Mouse (Mus musculus) lung, postnatal 14 days (tissue): ENCODE measurements around the gene Gm20888.
"Not testable (repeated sequence)": the region's sequence is repeated elsewhere in the genome, so short reads cannot be mapped to it uniquely, and the experiment has no call there.

Source experiments
- DNase-seq: peaks from one replicate; pipeline ENCODE4 v3.0.0; 2021

Gene Gm20888

DNA sequence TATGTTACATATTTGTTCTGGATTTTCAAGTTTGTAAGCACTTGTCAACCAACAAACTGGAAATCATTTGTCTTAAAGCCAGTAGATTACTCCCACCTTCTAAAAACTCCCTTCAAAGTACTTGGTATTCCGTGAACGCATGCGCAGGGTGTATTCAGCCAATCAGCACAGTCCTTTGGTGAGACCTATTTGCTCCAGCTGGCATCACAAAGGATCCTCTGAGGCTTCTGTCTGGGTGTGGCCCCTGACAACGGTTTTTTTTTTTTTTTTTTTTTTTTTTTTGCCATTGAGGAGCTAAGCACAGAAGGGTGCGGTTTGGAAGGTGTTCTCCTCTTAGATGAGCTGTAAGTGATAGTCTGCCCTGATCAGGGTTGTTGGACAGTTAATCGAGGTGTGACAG is at the start of gene Gm20888:
Gene Gm20888 (plus strand): TSS at position 301 of the 400 bp plus-strand sequence.
- not testable (repeated sequence) for DNase-seq
